Mouse (Mus musculus): ENCODE measurements around the gene Gpatch3.

The Gpatch3 gene

DNA sequence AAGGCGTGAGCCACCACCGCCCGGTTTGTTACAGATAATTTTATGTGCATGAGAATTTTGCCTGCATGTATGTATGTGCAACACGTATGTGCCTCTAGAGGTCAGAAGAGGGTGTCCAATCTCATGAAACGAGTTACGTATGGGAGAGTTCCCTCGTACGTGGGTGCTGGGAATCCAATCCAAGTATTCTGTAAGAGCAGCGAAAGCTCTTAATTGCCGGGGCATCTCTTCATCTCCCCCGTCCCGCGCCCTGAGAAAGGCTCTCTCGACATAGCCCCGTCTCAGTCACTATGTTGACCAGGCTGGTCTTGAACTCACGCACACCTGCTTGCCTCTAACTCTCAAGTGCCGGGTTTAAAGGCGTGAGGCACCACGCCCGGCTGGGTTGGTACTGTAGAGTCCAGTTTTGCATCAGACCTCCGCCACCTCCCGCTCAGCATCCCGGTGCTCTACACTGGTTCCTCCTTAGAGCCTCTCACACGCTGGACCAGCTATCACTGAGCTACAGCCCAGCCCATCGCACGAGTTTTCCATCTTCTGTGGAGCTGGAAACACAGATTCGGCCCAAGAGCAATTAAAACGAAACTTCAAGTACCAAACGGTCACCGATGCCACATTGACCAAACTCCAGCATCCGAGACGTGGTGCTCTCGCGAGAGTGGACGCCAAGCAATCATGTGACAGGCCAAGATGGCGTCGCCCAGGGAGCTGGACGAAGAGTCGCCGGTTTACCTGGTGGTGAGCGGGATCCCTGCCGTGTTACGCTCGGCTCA lies at the start of gene Gpatch3:
Gene Gpatch3 (plus strand): TSS at position 676 of the 773 bp plus-strand sequence.
- DNase-seq (ENCODE audit: low read depth, low spot score) = peak; percentile 90

DNA sequence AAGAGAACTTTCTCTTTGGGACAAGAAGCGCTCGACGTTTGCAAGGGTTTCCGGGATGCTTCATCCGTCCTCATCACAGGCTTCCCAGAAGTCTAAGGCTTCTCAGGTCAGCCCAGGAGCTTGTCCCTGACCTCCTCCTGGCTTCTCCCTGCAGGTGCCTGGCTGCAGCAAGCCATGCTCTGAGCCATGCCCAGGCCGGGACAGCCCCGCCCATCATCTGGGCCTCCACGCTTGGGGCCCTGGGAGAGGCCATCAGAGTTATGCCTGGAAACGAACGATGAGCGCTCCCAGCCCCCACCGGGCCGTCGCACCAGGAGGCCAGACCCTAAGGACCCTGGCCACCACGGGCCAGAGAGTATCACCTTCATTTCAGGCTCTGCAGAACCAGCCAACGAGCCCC lies 46.8 kb upstream of the Gpatch3 start:
- DNase-seq (ENCODE audit: low read depth, low spot score) = no peak

DNA sequence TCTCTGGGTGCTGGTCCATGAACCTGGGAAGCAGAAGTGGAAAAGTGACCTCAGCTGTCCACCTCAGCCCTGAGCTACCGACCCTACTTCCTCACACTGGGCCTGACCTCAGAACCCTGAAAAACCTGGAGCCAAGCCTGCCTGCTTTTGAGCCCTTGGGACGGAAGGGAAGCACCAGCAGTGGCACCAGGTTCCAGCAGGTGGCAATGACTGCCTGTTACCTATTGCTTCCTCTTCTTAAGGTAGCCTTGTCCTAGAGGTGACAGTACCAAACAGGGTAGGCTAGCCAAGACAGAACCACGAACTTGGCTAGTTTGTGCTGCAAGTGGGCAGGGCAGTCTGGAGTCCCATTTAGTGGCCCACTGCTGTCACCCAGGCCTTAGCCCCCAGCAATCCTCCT lies 41.8 kb upstream of the Gpatch3 start:
- DNase-seq (ENCODE audit: low read depth, low spot score) = no peak

DNA sequence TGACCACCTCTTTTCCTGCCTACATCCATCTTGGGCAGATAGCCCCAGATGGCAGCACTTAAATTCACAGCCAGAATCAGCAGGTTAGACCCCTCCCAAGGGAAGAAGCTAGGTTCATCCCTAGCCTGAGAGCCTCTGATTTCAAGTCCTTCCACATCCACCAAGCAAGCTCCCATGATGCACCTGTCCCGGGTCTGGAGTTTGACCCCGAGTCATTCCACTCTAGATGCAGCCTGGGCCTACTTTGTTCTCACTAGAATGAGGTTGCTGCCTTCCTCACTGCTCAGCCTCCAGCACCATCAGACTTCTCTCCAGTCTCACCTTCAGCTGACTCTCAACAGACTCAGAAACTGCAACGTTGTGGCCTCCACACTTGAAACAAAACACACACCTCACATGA lies 38.5 kb upstream of the Gpatch3 start:
- no peak for DNase-seq (ENCODE audit: low read depth, low spot score)

DNA sequence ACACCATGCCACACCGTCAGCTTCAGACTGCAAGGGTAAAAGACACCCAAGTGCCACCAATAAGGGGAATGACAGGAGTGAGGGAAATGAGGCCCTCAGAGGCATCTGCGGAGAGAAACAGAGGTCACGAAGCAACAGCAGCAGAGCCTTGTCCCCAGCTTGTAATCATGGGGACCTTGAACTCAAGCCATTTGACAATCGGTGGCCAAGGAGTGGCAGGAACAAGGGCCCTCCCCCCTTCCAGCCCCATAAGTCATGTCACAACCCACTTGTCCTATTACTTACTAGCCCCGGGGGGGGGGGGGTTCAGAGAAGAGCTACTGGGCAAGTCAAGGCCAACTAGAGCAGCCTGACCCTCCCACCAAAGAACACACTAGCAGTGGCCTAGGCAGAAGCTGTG lies 37.9 kb upstream of the Gpatch3 start:
- DNase-seq (ENCODE audit: low read depth, low spot score) = no peak

DNA sequence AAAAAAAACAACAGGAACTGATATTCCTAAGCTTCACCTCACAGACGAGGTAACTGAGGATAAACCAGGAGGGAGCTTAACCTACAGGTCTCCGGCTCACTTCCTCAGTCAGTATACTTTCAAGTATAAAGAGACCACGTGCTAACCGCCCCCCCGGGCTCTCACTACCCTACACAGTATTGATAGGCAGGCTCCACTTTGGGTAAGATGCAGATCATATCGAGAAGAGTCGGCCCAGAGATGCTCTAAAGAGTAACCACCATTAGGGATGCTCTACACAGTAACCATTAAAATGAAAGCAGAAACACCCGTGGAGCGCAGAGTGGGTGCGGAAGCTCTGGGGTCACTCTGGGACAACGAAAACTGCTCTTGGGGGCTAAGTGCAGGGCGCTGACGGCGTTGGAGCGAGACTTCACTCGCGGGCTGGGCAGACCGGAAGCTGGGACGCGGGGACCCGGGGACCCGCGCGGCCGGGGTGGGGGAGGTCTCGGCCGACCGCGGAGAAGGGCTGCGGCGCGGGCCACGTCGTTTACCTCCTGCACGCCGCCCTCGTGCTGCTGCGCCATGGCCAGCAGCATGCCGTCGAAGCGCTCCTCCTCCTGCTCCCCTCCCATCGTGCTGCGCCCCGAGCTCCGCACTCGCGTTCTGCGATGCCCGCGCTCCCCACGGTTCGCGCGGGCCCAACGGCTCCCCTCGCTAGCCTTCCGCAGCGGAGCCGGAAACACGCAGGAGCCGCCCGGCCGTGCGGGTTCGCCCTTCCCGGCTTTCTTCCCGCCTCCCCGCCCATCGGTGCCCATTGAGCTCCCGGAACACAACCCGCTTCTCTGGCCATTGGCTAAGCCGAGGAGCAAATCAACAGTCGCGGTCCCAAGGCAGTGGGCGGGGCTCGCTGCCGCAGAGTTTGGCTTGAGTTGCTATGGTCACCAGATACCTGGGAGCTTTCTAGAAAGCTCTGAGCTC lies 29.0 kb upstream of the Gpatch3 start, which contains the start of gene Nudc:
Gene Nudc (minus strand): TSS at position 725 of the 960 bp plus-strand sequence.
- peak; percentile 88 for DNase-seq (ENCODE audit: low read depth, low spot score)

DNA sequence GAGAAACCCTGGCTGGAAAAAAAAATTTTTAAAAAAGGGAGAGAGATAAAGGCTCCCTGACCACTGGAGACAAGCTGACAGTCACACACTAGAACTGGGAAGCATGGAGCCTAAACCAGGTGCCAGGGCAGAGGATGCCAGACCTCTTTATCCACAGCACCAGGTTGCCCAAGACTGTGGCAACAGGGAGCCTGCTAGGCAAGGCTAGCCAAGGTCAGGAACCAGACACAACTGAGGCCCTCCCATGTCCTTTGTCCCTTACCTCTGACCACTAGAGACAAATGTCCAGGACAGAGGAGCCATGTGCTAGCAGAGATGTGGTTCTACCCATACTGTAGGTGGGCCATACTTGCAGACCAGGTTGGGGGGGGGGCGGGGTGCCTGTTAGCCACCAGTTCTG lies 22.5 kb upstream of the Gpatch3 start:
- DNase-seq (ENCODE audit: low read depth, low spot score) = no peak

DNA sequence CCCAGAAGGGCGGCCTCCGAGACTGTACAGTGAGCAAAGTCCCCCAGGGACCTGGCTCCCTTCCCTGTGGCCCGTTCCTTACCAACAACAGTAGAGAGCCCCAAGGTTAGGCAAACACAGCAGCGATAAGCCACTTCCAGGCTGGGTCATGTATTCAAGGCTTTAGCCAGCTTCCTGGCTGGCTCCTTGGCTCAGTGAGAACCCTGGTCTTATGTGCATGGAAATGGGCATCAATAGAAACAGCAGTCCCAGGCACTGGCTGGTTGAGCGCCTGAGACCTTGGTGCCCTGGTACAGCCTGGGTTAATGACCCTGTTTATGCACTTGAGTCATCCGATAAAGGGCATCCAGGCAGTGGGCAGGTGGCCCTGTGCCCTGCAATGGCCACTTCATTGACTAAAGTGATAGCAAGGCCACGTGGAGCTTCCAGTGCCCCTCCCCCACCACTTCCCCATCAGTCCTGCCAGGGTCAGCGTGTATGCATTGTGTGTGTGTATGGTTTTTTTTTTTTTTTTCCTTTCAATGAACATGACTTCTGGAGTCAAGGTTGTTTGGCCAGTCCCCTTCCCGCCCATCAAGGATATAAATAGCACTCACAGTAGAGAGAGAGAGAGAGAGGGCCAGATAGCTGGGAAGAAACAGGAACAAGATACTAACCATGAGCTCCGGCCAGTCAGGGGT lies 21.6 kb upstream of the Gpatch3 start, which contains the start of gene Nr0b2:
Gene Nr0b2 (plus strand): TSS at position 609 of the 680 bp plus-strand sequence.
- DNase-seq (ENCODE audit: low read depth, low spot score) = no peak

DNA sequence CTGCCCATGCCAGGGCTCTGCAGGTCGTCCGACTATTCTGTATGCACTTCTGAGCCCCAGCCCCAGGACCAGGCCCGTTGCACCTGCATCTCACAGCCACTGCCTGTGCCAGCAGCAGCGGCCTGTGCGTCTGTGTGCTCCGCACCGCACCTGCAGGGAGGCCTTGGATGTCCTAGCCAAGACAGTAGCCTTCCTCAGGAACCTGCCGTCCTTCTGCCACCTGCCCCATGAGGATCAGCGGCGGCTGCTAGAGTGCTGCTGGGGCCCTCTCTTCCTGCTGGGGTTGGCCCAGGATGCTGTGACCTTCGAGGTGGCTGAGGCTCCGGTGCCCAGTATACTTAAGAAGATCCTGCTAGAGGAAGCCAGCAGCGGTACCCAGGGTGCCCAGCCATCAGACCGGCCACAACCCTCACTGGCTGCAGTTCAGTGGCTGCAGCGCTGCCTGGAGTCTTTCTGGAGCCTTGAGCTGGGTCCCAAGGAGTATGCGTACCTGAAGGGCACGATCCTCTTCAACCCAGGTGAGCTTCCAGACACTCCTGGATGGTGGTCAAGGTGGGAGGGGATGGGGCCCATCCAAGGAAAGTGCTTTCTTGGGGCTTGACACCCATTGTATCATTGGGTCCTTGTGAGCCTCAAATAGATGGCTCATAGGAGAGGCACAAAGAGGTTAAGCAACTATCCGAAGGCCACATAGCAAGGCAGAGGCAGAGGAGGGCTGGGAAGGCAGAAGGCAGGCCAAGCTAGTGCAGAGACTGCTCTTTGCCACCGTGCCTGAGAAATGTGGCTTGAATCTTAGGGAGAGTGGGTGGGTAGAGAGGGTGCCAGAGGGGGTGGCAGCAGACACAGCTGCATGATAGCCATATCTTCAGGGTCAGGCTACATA lies 20.9 kb upstream of the Gpatch3 start:
- DNase-seq (ENCODE audit: low read depth, low spot score) = no peak

DNA sequence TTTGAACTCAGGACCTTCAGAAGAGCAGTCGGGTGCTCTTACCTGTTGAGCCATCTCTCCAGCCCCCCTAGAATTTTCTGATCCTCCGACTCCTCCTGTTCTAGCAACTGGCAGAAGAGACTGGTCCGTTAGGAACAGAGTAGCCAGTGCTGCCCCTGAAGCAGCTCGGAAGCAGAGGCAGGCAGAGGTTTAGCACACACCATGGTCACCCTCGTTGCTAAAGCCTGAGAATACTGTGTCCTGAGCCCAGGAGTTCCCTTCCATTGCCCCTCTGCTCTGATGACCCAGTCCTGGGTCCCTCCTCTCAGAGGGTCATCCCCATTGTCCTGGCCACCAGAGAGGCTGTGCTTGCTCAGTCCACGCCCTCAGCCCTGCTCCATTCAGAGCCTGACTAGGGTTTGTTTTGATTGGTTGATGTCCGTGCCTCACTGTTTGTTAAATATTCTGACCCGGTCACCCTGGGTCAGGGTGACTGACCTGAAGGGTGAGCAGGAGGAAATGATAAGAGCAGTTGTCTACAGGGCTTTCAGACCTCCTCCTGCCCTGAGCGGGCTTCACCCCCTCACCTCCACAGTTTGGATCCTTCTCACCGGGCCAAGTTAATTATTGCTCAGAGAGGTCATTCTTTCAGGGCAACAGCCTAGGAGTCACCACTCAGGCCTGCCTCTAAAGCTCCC lies 17.4 kb upstream of the Gpatch3 start:
- no peak for DNase-seq (ENCODE audit: low read depth, low spot score)

DNA sequence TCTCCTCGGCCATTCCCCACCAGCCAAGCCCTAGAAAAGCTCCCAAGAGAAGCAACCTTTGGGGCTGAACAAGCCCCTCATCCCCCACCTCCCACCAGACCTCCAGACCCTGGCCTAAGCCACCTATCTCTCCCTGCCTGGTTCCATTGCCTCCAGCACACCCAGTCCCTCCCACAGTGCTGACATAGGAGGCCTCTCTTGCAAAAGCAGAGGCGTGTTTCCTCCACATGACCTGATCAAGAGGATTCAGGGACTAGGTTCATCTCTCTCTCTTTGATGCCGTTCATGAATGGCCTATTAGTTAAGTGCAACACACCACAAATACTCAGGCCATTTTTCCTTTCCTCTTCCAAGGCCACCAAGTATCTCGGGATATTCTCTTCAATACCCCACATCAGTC lies 14.7 kb upstream of the Gpatch3 start:
- no peak for DNase-seq (ENCODE audit: low read depth, low spot score)

DNA sequence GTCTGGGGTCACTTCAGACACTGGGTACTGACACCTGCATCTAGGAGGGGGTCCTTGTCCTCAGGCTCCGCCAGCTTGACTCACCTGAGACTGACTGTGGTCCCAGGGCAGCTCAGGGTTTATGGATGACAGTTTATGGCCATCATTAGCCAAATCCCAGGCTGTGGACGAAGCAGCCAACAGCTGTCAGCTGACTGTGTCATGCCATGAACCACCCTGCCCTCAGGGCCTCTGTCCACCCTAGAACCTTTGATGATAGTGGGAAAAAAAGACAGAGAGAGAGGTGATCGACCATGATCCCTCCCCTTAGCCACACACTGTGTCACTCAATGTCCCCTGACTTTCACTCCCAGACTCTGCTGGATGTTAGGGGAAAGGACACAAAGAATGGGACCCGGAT lies 12.9 kb upstream of the Gpatch3 start:
- DNase-seq (ENCODE audit: low read depth, low spot score) = no peak

DNA sequence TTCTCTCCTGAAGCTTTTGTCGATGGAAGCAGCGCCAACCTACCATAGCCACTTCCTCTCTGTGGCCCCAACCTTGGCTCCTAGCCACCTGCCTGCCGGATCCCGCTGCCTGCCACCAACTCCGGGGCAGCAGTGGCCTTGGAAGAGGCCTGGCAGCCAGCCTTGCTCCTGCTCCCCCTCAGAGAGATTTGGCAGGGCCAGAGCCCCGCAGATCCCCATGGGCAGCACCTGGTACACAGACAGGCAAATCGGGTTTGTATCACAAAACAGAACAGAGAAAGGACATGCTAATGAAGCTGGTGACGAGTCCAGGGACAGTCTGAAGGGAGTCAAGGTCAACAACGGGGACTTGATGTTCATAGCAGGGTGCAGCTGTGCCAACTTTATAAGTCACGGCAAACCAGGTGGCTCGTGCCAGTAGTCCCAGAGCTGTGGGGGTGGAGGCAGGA lies 11.4 kb upstream of the Gpatch3 start:
- DNase-seq (ENCODE audit: low read depth, low spot score) = no peak

DNA sequence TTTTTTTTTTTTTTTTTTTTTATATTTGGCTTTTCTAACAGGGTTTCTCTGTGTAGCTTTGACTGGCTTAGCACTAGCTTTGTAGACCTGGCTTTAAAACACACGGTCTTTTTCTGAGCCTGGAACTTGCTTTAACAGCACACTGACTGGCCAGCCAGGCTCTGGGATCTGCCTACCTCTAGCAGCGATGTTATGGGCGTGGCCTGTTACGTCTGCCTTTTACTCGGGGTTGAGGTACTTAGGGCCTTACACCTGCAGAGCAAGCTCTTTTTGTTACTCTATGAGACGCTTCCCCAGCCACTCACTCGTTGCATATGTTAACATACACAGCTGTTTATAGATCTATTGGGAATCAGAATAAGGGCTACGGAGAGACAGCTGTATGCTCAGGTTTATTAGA lies 7.3 kb upstream of the Gpatch3 start:
- DNase-seq (ENCODE audit: low read depth, low spot score) = no peak

DNA sequence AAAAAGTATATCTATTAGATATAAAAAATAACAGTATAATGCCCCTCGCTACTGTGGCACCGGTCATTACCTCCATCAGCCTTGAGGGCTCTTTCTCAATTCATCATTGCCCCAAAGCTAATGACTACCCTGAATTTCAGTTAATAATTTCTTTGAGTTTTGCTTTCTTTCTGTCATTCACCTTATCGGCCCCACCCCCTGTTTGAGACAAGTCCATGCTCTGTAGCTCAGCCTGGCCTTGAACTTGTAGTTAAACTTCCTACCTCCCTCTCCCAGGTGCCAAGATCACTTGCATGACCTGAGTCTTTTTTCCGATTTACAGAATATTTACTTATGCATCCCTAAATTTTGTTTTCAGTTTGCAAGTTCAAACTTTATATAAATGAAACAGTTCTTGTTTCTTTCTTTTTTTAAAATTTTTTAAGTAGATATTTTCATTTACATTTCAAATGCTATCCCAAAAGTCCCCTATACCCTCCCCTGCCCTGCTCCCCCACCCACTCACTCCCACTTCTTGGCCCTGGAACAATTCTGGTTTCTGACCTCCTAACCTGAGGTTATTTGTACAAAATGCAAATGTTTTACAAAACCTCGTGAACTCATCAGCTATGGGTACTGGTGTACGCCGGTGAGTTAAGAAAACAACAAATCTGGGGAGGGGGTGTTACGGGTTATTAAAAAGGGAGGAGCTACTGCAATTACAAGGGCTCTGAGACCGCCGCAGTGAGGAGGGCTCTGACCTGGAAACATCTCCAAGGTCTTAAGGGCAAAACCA lies 5.1 kb upstream of the Gpatch3 start:
- no peak for DNase-seq (ENCODE audit: low read depth, low spot score)

DNA sequence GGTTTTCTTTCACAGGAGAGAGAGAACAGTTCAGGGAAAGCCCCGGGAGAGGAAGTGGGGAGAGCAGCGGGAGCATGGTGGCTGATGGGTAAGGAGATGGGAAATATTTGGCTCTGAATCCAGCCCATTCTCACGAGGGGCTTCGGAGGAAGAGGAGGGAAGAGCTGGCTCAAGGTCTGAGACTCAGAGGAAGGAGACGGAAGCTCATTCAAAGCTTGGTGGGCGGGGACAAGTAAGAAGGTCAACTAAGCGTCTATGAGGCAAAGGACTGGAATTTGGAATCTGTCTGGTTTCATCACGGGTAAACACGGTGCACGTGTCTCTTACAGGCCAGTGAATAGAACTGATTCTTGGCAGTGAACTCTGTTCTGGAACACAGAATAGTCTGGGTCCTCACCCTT lies 4.5 kb upstream of the Gpatch3 start:
- DNase-seq (ENCODE audit: low read depth, low spot score) = no peak

DNA sequence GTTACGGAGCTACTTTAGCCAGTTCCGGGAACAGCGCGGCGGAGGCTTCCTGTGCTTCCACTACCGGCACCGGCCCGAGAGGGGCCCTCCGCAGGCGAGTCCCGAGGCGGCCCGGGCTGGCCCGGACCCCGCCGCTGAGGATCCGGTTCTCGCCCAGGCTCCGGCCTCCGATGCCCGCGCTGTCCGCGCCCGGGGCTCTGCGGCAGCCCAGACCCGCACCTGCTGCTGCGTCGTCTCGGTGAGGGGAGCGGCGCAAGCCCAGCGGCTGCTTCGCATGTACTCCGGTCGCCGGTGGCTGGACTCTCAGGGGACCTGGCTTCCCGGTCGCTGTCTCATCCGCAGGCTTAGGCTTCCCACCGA lies 278 bp downstream of the Gpatch3 start:
- no peak for DNase-seq (ENCODE audit: low read depth, low spot score)

DNA sequence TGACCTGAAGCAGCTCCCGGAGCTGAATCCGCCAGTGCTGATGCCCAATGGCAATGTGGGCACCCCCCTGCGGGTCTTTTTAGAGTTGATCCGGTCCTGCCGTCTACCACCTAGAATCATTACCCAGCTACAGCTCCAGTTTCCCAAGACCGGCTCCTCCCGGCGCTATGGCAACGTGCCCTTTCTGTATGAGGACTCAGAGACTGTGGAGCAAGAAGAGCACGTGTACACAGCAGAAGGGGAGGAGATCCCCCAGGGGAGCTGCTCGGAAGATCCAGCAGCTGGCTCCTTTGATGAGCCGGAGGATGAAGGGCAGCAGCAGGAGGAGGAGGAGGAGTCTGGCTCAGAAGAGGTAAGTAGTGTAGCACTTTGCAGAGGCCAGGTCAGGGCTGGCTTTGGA lies 3.4 kb downstream of the Gpatch3 start:
- no peak for DNase-seq (ENCODE audit: low read depth, low spot score)

DNA sequence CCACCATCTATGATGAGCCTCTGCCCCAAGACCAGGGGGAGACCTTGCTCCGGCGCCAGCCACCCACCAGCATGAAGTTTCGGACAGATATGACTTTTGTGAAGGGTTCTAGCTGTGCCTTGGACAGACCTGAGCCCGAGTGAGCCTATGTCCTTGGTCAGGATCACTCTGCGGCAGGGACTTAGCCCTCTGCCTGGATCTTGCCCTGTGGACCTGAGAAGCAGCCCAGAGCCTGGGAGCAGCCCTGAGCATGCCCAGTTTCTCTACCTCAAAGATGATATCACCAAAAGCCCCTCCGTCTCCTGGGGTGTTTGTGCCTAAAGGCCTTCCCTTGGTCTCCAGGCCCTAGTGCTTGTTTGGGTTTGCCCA lies 9.1 kb downstream of the Gpatch3 start:
- no peak for DNase-seq (ENCODE audit: low read depth, low spot score)
